Mouse (Mus musculus) CH12.LX (cell line): ENCODE measurements around the gene Rnf43. TPM values are rescaled to one million over a fixed set of nuclear protein-coding genes. Genes with fewer than 3 reads are reported as not detected.

Experiments
- DNase-seq: peaks from one replicate; pipeline ENCODE4 v3.0.0-alpha.2; 2013; ENCODE audit errors: extremely low read depth
- H3K27ac ChIP-seq: 2 replicates; pipeline ENCODE4 v1.5.1; 2012; ENCODE audit warnings: low read depth, mild to moderate bottlenecking, control low read depth, moderate library complexity; ENCODE audit not compliant: insufficient read depth
- H3K27me3 ChIP-seq: replicated peaks from 2 replicates; pipeline ENCODE3; 2012; ENCODE audit warnings: inconsistent platforms
- H3K36me3 ChIP-seq, 2 experiments: replicated peaks in 1 of 2; 2 replicates each; pipeline versions ENCODE3 to v1.6.1; 2012; ENCODE audit warnings: inconsistent platforms in 1 of 2, low read length in 1 of 2, mild to moderate bottlenecking in 1 of 2, mixed read lengths in 1 of 2, moderate library complexity in 1 of 2; ENCODE audit not compliant: control insufficient read depth in 1 of 2, insufficient read depth in 1 of 2
- H3K4me1 ChIP-seq, 2 experiments: 2 replicates each; pipeline ENCODE4 v1.6.1; 2012; ENCODE audit warnings: inconsistent platforms in 1 of 2, moderate library complexity in 1 of 2; ENCODE audit not compliant: insufficient read depth in 2 of 2, control insufficient read depth in 1 of 2
- H3K4me2 ChIP-seq: 2 replicates; pipeline ENCODE4 v1.6.1; 2012; ENCODE audit warnings: low read depth, mild to moderate bottlenecking, control low read depth; ENCODE audit not compliant: poor library complexity, insufficient read depth, severe bottlenecking
- H3K4me3 ChIP-seq, 3 experiments: fragments of 150-350 bp in 1 of 3; sonication (generic) in 1 of 3; replicated peaks in 1 of 3; 2 replicates each; pipeline versions ENCODE3 to v1.5.1; 2011 to 2012; ENCODE audit warnings: low read depth in 2 of 3, low read length in 2 of 3, mild to moderate bottlenecking in 2 of 3, moderate library complexity in 2 of 3, control low read depth in 1 of 3, improper control_type of control experiment in 1 of 3, inconsistent platforms in 1 of 3, mixed read lengths in 1 of 3; ENCODE audit not compliant: poor library complexity in 1 of 3
- H3K79me2 ChIP-seq: replicated peaks from 2 replicates; pipeline ENCODE4 v1.6.1; 2012; ENCODE audit warnings: mild to moderate bottlenecking, moderate library complexity; ENCODE audit not compliant: control insufficient read depth, poor library complexity, insufficient read depth, severe bottlenecking; ENCODE audit errors: extremely low read depth
- H3K9ac ChIP-seq: 2 replicates; pipeline ENCODE4 v1.6.1; 2012; ENCODE audit warnings: low read depth, mild to moderate bottlenecking, control low read depth, moderate library complexity; ENCODE audit not compliant: insufficient read depth
- H3K9me3 ChIP-seq: replicated peaks from 2 replicates; pipeline ENCODE3; 2012; ENCODE audit warnings: low read length, inconsistent platforms, mixed read lengths
- CHD1 ChIP-seq: IDR thresholded peaks from 2 replicates; pipeline ENCODE4 v1.6.1; 2012; ENCODE audit warnings: low read depth, low read length, improper control_type of control experiment, inconsistent platforms
- CHD2 ChIP-seq: IDR thresholded peaks from 2 replicates; pipeline ENCODE4 v1.6.1; 2011; ENCODE audit warnings: low read length, improper control_type of control experiment
- CTCF ChIP-seq, 2 experiments: IDR thresholded peaks in 1 of 2; conservative IDR thresholded peaks in 1 of 2; 2 replicates each; pipeline ENCODE4 v1.5.1; 2011 to 2012; ENCODE audit warnings: low read depth in 2 of 2, low read length in 2 of 2, improper control_type of control experiment in 1 of 2, inconsistent platforms in 1 of 2, mild to moderate bottlenecking in 1 of 2, moderate library complexity in 1 of 2
- E2F4 ChIP-seq: IDR thresholded peaks from 2 replicates; pipeline ENCODE4 v1.6.1; 2011; ENCODE audit warnings: low read depth, low read length, improper control_type of control experiment; ENCODE audit not compliant: insufficient replicate concordance
- ELF1 ChIP-seq: IDR thresholded peaks from 2 replicates; pipeline ENCODE4 v1.6.1; 2014; ENCODE audit warnings: low read depth, mild to moderate bottlenecking, inconsistent platforms, low read length, improper control_type of control experiment
- ETS1 ChIP-seq: conservative IDR thresholded peaks from 2 replicates; pipeline ENCODE4 v1.6.1; 2012; ENCODE audit warnings: low read depth, mild to moderate bottlenecking, inconsistent platforms, low read length, improper control_type of control experiment, moderate library complexity
- GABPA ChIP-seq: IDR thresholded peaks from 2 replicates; pipeline ENCODE4 v1.6.1; 2012; ENCODE audit warnings: low read depth, low read length, improper control_type of control experiment, inconsistent platforms; ENCODE audit not compliant: insufficient replicate concordance
- HCFC1 ChIP-seq: IDR thresholded peaks from 2 replicates; pipeline ENCODE4 v1.6.1; 2012; ENCODE audit warnings: low read depth, mild to moderate bottlenecking, inconsistent platforms, low read length, improper control_type of control experiment
- IRF4 ChIP-seq: IDR thresholded peaks from 2 replicates; pipeline ENCODE4 v1.6.1; 2014; ENCODE audit warnings: low read depth, mild to moderate bottlenecking, inconsistent platforms, low read length, improper control_type of control experiment
- JUN ChIP-seq: IDR thresholded peaks from 2 replicates; pipeline ENCODE4 v1.6.1; 2011; ENCODE audit warnings: low read depth, mild to moderate bottlenecking, low read length, improper control_type of control experiment, moderate library complexity; ENCODE audit not compliant: insufficient read depth
- JUND ChIP-seq: conservative IDR thresholded peaks from 2 replicates; pipeline ENCODE4 v1.6.1; 2011; ENCODE audit warnings: low read depth, low read length, improper control_type of control experiment
- MAFK ChIP-seq: IDR thresholded peaks from 2 replicates; pipeline ENCODE4 v1.6.1; 2011; ENCODE audit warnings: low read length, improper control_type of control experiment; ENCODE audit not compliant: insufficient replicate concordance
- MAX ChIP-seq: IDR thresholded peaks from 2 replicates; pipeline ENCODE4 v1.6.1; 2011; ENCODE audit warnings: low read length, improper control_type of control experiment
- MEF2A ChIP-seq: IDR thresholded peaks from 2 replicates; pipeline ENCODE4 v1.6.1; 2014; ENCODE audit warnings: low read depth, mild to moderate bottlenecking, inconsistent platforms, low read length, improper control_type of control experiment, borderline replicate concordance
- MXI1 ChIP-seq: IDR thresholded peaks from 2 replicates; pipeline ENCODE4 v1.6.1; 2011; ENCODE audit warnings: mild to moderate bottlenecking, low read depth, low read length, improper control_type of control experiment
- NELFE ChIP-seq: IDR thresholded peaks from 2 replicates; pipeline ENCODE4 v1.6.1; 2011; ENCODE audit warnings: low read depth, low read length, improper control_type of control experiment
- NRF1 ChIP-seq: IDR thresholded peaks from 2 replicates; pipeline ENCODE4 v1.6.1; 2014; ENCODE audit warnings: low read depth, mild to moderate bottlenecking, inconsistent platforms, low read length, improper control_type of control experiment, moderate library complexity
- PAX5 ChIP-seq: IDR thresholded peaks from 2 replicates; pipeline ENCODE4 v1.6.1; 2012; ENCODE audit warnings: low read length, inconsistent platforms, mixed read lengths
- POLR2A ChIP-seq: IDR thresholded peaks from 2 replicates; pipeline ENCODE4 v1.6.1; 2011; ENCODE audit warnings: low read depth, mild to moderate bottlenecking, improper control_type of control experiment, low read length
- POLR2AphosphoS2 ChIP-seq: IDR thresholded peaks from 2 replicates; pipeline ENCODE4 v1.6.1; 2011; ENCODE audit warnings: low read depth, low read length, improper control_type of control experiment
- RAD21 ChIP-seq: IDR thresholded peaks from 2 replicates; pipeline ENCODE4 v1.6.1; 2011; ENCODE audit warnings: low read depth, mild to moderate bottlenecking, low read length, improper control_type of control experiment, moderate library complexity
- RCOR1 ChIP-seq: conservative IDR thresholded peaks from 2 replicates; pipeline ENCODE4 v1.6.1; 2012; ENCODE audit warnings: low read depth, mild to moderate bottlenecking, inconsistent platforms, low read length, improper control_type of control experiment
- TBP ChIP-seq: conservative IDR thresholded peaks from 2 replicates; pipeline ENCODE4 v1.6.1; 2011; ENCODE audit warnings: low read depth, low read length, improper control_type of control experiment
- UBTF ChIP-seq: IDR thresholded peaks from 2 replicates; pipeline ENCODE4 v1.6.1; 2012; ENCODE audit warnings: low read depth, mild to moderate bottlenecking, inconsistent platforms, low read length, improper control_type of control experiment, moderate library complexity
- USF2 ChIP-seq: conservative IDR thresholded peaks from 2 replicates; pipeline ENCODE4 v1.6.1; 2011; ENCODE audit warnings: low read depth, low read length, improper control_type of control experiment
- ZC3H11A ChIP-seq: IDR thresholded peaks from 2 replicates; pipeline ENCODE4 v1.6.1; 2012; ENCODE audit warnings: low read depth, mild to moderate bottlenecking, inconsistent platforms, low read length, improper control_type of control experiment
- ZKSCAN1 ChIP-seq: IDR thresholded peaks from 2 replicates; pipeline ENCODE4 v1.6.1; 2012; ENCODE audit warnings: low read depth, inconsistent platforms, low read length, improper control_type of control experiment, borderline replicate concordance
- ZMIZ1 ChIP-seq: IDR thresholded peaks from 2 replicates; pipeline ENCODE4 v1.6.1; 2012; ENCODE audit warnings: low read depth, mild to moderate bottlenecking, inconsistent platforms, low read length, improper control_type of control experiment
- dilution Hi-C: fragments of 300-500 bp; cut with MboI; formaldehyde crosslinking; loops from 2 replicates; pipeline ENCODE4 v1.14.3; 2020; ENCODE audit warnings: low sequenced_read_pairs; ENCODE audit not compliant: extremely low pct_unique_long_range_greater_than_20kb, extremely low pct_ligation_motif_present
- in situ Hi-C: fragments of 300-500 bp; cut with MboI; formaldehyde crosslinking; loops from 3 replicates; pipeline ENCODE4 v1.14.3; 2019; ENCODE audit warnings: low sequenced_read_pairs, low pct_ligation_motif_present, low pct_unique_long_range_greater_than_20kb, mixed read lengths
- polyA plus RNA-seq: library from polyadenylated mRNA; unstranded; fragments of >175 nt; gene quantifications from 2 replicates; pipeline ENCODE4 v1.2.1, GENCODE M21; 2012; ENCODE audit warnings: low read depth; ENCODE audit not compliant: insufficient read length
- total RNA-seq, 2 experiments: library from RNA; depleted of rRNA; stranded (reverse); fragments of 300-350 nt in 1 of 2; fragments of >200 nt in 1 of 2; gene quantifications; 2 replicates each; pipeline ENCODE4 v1.2.3; 2012 to 2014

Gene Rnf43
- total and polyA plus RNA-seq, 3 experiments: 12.2 to 27.7 (median 26.3) TPM

DNA sequence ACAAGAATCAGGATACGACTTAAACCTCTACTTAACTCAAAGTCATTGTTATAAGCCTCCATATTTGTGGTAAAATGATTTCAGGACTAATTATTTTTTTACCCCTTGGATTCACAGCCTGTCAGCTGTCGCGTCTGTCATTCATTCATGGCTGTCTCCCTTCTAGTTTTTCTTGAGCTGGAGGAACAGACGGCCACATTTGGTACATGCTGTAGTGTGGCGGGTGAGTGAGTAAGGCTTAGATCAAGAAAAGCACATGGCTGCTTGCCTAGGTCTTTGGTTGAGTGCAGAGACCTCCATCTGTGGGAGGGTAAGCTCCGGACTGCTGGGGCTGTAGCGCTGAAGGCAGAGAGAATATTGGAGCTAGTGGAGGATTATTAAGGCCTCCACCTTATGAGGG, 85.2 kb downstream of the Rnf43 start:
- no peaks in the 10 kb centered on the region for H3K9me3 ChIP-seq
- dilution Hi-C loops (no loop called here), in situ Hi-C loops (no loop called here)
- peak overlapping the region; percentile 49; the same call in 1 of the 2 replicates for H3K4me2 ChIP-seq
- TF ChIP-seq RAD21 (no peak), ELF1 (no peak), CHD2 (no peak), ZKSCAN1 (no peak), POLR2AphosphoS2 (no peak), JUN (no peak), JUND (no peak), CHD1 (no peak)
- DNase-seq: peak; percentile 48
- H3K4me1 ChIP-seq: peaks cover 33 to 81% of the 10 kb centered on the region in 2 experiments
- peaks cover 12 to 14% of the 10 kb centered on the region in 2 experiments for H3K36me3 ChIP-seq
- H3K27me3 ChIP-seq: no peaks in the 10 kb centered on the region
- peak overlapping the region in 2 of 3 experiments; percentile 30 to 51 for H3K4me3 ChIP-seq
- H3K79me2 ChIP-seq: 0 out of 2 replicates have a peak, but pooled peaks cover 12% of the 10 kb centered on the region
- peak overlapping the region; percentile 61 for H3K9ac ChIP-seq
- peak overlapping the region; percentile 96 for H3K27ac ChIP-seq

DNA sequence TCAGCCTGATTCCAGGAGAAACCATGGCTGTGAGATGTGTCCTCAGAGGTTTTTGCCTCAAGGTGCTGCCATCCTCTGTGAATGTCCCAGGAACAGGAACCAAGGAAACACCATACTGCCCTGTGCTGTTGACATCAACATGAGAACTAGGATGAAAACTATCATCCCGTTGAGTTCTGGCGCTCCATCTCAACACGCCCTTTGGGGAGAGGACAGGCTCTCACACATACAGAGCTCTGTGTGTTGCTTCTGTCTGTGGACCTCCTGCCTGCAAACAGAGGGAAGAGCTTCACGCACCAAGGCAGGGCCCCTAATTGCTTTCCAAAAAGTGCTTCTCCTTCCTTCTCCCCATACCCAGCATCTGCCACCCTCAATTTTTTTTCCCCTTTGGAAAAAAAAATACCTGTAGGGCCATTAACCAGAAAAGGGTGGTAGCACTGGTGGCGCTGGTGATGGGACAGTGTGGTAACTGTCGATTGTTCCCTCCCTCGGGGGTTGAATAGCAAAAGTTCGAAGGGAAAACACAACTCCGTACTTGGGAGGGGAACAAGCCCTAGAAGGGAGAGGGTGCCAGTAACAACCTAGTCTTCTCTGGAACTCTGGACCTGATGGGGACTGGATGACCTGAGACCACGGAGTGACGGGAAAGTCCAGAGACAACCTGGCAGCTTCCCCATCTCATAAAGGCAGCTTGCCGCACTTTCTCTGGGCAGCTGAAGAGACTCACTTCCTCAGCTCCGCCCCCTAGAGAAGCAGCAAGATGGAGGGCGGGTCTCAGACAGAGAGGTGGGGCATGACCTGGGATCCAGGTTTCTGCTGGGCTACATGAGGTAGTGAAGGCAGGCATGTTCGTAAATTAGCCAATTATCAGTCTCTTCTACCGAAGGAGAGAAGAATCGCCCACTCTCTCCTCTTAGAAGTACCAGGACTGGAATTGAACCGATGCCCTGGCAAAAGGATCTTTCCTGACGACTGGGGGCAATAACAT, 85.9 kb downstream of the Rnf43 start:
- H3K9me3 ChIP-seq: no peaks in the 10 kb centered on the region
- H3K27ac ChIP-seq: peak overlapping the region; percentile 96
- no peaks in the 10 kb centered on the region for H3K27me3 ChIP-seq
- H3K4me3 ChIP-seq: peak overlapping the region; percentile 30 to 51 (median 39)
- DNase-seq: peak; percentile 97
- dilution Hi-C loops (no loop called here), in situ Hi-C loops (no loop called here)
- peak overlapping the region; percentile 49 for H3K4me2 ChIP-seq
- peaks cover 37 to 81% of the 10 kb centered on the region in 2 experiments for H3K4me1 ChIP-seq
- H3K9ac ChIP-seq: peak overlapping the region; percentile 84
- 0 out of 2 replicates have a peak, but pooled peaks cover 13% of the 10 kb centered on the region for H3K79me2 ChIP-seq
- H3K36me3 ChIP-seq: peaks cover 5 to 8% of the 10 kb centered on the region in 2 experiments
- TF ChIP-seq IRF4: peak; percentile 80
- TF ChIP-seq ELF1: peak; percentile 63; the same call in 1 of the 2 replicates
- peak; percentile 11 for TF ChIP-seq RAD21
- peak; percentile 28; the same call in 1 of the 2 replicates for TF ChIP-seq E2F4
- TF ChIP-seq USF2: peak; percentile 7; the same call in 1 of the 2 replicates
- peak; percentile 76; the same call in 1 of the 2 replicates for TF ChIP-seq MEF2A
- peak; percentile 82; the same call in 1 of the 2 replicates for TF ChIP-seq UBTF
- TF ChIP-seq CHD1: peak; percentile 94
- TF ChIP-seq MAX: 0 out of 2 replicates have a peak, but pooled peaks have one; percentile 27
- TF ChIP-seq NELFE: peak; percentile 90
- peak; percentile 72 for TF ChIP-seq ETS1
- peak; percentile 78 for TF ChIP-seq MXI1
- TF ChIP-seq MAFK: 0 out of 2 replicates have a peak, but pooled peaks have one; percentile 46
- TF ChIP-seq GABPA: no peak
- TF ChIP-seq HCFC1: peak; percentile 41
- no peak for TF ChIP-seq ZKSCAN1
- TF ChIP-seq POLR2A: peak; percentile 90
- peak; percentile 95 for TF ChIP-seq ZMIZ1
- 0 out of 2 replicates have a peak, but pooled peaks have one; percentile 3 for TF ChIP-seq ZC3H11A
- TF ChIP-seq CTCF (conservative IDR thresholded peaks at IDR 0.05 in 1 of 2, IDR thresholded peaks at IDR 0.05 in 1 of 2; ENCODE audit: low read depth in 2 of 2, low read length in 2 of 2): no peak
- TF ChIP-seq RCOR1: peak; percentile 90; the same call in 1 of the 2 replicates
- peak; percentile 47; the same call in 1 of the 2 replicates for TF ChIP-seq NRF1
- TF ChIP-seq TBP: peak; percentile 97
- no peak for TF ChIP-seq PAX5
